Mouse (Mus musculus) embryonic fibroblast, embryonic 13.5 days (primary cell): Measurements from ENCODE around the gene Serpina9.

Experiments used
- CTCF ChIP-seq: IDR thresholded peaks from 2 replicates; pipeline ENCODE4 v1.5.1; 2011; ENCODE audit warnings: mild to moderate bottlenecking, control low read depth, low read length, moderate library complexity, borderline replicate concordance; ENCODE audit not compliant: insufficient read depth
- POLR2A ChIP-seq: IDR thresholded peaks from 2 replicates; pipeline ENCODE4 v1.6.1; 2011; ENCODE audit warnings: low read depth, mild to moderate bottlenecking, control low read depth, low read length, moderate library complexity

GRCm38 (mm10) chr12:104000594-104000993 is 13.0 kb downstream of the Serpina9 start:
- TF ChIP-seq CTCF (no peak), POLR2A (no peak)
